Mouse (Mus musculus): ENCODE results near the gene Cntnap1. TPM values are rescaled to one million over a fixed set of nuclear protein-coding genes. Genes with fewer than 3 reads are reported as not detected.

Cntnap1 gene
- total RNA-seq, 2 experiments from 2014 or later, result 1.5 to 1.7 TPM

DNA sequence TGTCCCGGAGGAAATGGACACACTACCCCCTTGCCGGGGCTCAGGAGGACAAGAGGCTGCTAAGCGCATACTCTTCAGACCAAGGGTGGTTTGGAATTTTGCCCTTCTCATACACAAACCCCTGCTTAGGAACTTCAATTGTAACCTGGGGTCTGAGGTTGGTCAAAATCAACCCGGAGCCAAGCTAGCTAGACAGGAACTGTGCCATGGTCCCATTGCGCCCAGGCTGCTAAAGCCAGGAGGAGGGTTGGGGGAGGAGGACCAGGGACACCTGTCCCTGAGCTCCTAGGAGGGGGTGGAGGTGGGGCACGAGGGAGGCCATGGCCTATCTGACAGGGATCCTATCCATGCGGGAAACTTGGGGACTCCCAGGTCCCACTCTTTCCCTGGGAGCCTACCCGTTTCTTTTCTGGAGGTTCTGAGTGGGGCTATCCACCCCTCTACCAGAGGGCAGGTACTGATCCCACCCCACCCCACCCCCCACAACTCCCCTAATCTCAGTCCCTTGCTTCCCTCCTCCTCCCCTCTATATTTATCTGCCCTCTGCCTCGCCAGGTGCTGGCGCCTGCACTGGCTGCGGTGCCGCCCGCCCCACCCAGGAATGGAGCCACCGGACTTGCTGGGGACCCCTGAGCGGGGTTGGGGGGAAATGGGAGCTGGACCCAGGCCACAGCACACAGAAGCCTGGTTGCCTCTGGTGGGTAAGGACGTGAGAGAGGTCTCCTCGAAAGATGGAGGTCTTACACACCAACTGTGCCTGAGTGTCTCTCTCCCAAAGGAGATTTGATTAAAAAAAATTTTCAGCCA, 819 bp upstream of the Cntnap1 start:
- DNase-seq, result no peak

GRCm38 (mm10) chr11:101170811-101171610, 688 bp downstream of the Cntnap1 start, which contains the start of gene Plekhh3:
TSS of gene Plekhh3 (minus strand) at chr11:101171351.
- DNase-seq, result peak; percentile 89 to 92

More for the DNA sequence above, 819 bp upstream of the Cntnap1 start:
- intact Hi-C loops (cut with DNase I), result loop anchor here (1.0 to 5.0 kb wide), 2 partner anchors 49 to 202 kb away; no protein-coding TSS in a partner anchor

DNA sequence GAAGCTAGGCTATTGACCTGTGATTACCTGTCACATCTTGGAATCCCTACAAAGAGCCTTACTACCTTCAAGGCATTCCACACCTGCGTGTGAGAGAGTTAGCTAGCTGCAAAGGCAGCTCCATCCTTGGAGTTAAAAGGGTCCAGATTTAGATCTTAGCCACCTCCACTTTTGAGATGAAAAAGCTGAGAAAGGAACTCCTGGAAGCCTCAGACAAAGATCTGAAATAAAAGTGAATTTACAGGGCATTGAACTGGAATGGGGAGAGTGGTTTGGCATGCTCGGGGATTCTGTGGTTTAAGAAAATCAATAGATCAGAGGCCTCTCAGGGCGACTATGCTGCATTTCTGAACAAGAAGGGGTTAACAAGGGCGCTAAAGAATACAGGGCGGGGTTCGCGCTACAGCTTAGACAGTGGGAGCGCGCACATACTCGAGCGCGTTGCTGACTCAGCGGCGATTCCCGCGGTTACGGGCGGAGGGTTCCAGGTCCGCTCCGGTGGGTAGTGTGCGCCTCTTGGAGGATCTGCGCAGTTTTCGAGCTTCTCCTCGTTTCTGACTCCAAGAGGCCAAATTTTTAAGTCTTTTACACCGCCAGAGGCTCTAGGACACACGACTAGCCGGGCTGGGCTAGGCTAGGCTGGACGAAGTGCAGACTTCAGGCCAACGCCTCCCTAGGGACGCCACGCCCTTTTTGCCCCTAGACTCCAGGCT, 1.6 kb downstream of the Cntnap1 start:
- intact Hi-C loops (cut with DNase I), result loop anchor here (5.0 kb wide), 1 partner anchor 205 kb away; no protein-coding TSS in a partner anchor
- DNase-seq, result peak; percentile 77 to 80

More at GRCm38 (mm10) chr11:101170811-101171610, 688 bp downstream of the Cntnap1 start, which contains the start of gene Plekhh3:
- intact Hi-C loops (cut with DNase I), result loop anchor here (1.0 to 5.0 kb wide), 2 partner anchors 51 to 204 kb away; no protein-coding TSS in a partner anchor

DNA sequence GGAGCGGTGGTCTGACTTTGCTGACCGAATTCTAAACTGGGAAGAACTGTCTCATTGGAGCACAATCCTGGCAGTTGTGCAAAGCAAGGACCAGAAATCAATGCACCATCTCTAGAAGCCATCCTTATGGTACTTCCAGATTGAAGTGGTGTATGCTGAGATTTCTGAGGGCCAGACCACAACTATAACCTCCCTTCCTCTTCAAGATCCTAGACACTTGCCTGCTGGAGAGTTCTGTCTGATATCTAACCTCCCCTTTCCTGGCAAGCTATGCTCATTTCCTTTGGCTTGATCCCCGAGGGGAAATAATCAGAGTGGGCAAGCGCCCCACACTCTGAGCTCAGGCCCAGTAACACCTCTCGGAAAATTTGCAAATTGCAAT, 2.1 kb downstream of the Cntnap1 start:
- intact Hi-C loops (cut with DNase I), result loop anchor here (5.0 kb wide), 1 partner anchor 205 kb away; no protein-coding TSS in a partner anchor
- no peak for DNase-seq

DNA sequence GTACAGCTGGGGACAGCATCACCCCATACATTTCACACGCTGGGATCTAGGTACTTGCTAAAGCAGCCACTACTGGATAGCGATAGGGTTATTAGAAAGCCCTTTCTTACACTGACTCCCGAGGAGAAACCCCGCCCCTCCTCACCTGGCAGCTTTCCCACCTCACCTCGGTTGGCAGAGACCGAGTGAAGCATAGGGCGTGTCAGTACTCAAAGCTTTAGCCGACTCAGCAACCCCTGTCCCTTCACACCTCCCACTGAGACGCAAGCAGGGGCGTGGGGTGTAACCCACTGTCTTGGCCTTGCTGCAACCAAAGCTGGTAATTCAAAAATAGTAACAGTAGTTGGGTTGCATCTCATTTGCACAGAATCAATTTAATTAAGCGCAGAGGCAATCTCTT, 2.8 kb downstream of the Cntnap1 start:
- DNase-seq, result peak; percentile 54 to 59
- intact Hi-C loops (cut with DNase I), result loop anchor here (1.0 to 5.0 kb wide), 3 partner anchors 78 to 206 kb away; partner anchors contain the start of genes Coasy and Psmc3ip

- DNase-seq, result peak; percentile 81 to 89
- intact Hi-C loops (cut with DNase I), result loop anchor here (1.0 to 5.0 kb wide), 3 partner anchors 79 to 207 kb away; partner anchors contain the start of genes Coasy and Psmc3ip
These were observed 3.5 kb downstream of the Cntnap1 start for GRCm38 (mm10) chr11:101173631-101174388.

DNA sequence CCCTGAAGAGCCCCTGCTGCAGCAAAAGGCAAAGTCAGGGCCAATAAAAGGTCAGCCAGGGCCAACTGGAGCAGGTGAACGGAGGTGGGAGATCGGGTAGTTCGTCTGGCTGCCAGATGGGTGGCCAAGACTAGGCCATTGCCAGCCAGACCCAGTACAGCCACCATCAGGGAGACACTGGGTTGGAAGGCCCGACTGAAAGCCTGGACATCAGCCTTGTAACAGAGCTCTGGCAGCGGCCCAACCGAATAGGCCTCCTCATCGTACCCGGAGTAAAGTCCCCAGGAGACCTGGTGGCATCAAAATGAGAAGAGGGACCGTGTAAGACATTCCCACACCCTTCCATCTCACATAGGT, 4.0 kb downstream of the Cntnap1 start:
- intact Hi-C loops (cut with DNase I), result loop anchor here (5.0 kb wide), 1 partner anchor 207 kb away; no protein-coding TSS in a partner anchor
- DNase-seq, result no peak

DNA sequence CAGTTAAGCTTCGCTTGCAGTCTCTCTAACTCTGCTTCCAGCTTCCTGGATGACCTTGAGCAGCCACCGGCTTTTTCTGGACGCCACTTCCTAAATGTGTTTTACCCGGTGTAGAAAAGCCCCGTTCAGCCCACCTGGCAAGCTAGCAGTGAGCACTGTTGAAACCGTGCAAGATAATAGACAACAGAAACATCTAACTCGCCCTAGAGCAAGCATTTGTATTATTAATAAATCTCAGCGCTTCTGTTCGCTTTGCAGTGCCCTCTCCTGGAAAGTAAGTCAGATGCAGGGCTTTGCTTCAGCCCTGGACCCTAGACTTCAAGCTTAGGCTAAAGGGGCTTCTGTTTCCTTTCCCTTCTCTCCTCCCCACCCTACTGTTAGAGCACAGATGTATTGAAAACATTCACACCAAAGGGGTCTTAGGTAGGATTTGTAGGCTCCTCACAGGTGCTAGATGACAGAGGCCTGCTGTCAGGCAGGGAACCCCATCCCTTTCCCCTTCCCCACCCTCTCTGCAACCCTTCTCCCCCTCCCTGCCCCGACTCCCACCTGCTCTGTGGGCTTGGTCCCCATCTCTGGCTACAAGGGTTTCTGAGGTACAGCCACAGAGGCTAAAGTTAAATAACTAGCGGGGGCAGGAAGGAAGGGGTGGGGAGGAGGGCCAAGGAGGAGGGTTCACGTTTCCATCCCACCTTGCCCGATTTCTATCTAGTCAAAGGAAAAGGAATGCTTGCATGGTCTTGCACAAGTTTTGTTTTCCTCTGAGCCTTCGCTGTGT, 4.7 kb downstream of the Cntnap1 start, which contains the start of gene Ccr10:
Ccr10 (minus strand) TSS at position 593 of the 778 bp plus-strand sequence.
- DNase-seq, result no peak
- intact Hi-C loops (cut with DNase I), result loop anchor here (5.0 kb wide), 1 partner anchor 208 kb away; no protein-coding TSS in a partner anchor

DNA sequence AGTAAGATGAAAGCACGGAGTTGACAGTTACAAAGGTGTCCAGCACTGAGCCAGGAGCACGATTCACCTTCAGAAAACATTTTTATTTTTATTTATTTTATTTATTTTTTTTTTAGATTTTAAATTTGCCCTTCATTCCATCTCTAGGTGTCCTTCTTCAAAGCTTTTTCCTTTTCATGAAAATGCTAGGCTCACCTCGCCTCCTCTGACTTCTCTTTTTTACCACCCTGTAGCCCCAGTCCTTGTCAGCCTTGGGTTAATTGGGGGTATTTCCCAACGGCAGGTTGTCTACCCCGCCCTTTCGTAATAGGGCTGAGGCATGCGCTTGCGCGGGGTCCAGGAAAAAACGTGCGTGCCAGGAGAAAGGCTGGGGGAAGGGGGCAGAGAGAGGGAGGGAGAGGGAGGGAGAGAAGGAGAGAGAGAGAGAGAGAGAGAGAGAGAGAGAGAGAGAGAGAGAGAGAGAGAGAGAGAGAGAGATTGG, 5.4 kb downstream of the Cntnap1 start:
- no peak for DNase-seq
- intact Hi-C loops (cut with DNase I), result no loop called here

DNA sequence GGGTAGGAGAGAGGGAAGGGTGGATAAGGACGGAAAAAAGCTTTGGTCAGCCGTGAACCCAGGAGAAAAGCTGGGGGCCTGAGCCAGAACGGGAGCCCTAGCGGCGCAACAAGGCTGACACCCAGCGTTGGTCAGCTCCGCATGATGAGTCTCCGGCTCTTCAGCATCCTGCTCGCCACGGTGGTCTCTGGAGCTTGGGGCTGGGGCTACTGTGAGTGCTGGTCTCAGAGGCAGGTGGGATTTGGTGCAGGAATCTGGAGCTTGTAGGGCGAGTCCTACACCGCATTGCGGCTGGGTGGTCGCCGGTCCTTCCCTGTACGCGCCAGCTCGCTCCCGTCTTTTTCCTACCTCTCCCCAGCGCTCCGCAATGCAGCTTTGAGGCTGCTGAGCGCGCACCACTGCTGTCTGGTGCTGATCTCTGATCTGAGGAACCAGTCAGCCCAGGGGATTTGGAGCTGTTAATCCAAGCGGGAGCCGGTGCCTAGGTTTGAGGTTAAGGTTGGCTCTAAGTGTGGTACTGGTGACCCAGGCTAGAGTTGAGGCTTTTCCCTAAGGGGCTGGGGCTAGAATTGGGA, 5.9 kb downstream of the Cntnap1 start:
- intact Hi-C loops (cut with DNase I), result no loop called here
- peak; percentile 56 to 57 for DNase-seq

- DNase-seq, result peak in 1 of 2 experiments; percentile 58
- intact Hi-C loops (cut with DNase I), result no loop called here
These were observed 6.8 kb downstream of the Cntnap1 start for GRCm38 (mm10) chr11:101176933-101177773.

- intact Hi-C loops (cut with DNase I), result no loop called here
- DNase-seq, result no peak
These were observed 8.0 kb downstream of the Cntnap1 start for GRCm38 (mm10) chr11:101178061-101179058.

DNA sequence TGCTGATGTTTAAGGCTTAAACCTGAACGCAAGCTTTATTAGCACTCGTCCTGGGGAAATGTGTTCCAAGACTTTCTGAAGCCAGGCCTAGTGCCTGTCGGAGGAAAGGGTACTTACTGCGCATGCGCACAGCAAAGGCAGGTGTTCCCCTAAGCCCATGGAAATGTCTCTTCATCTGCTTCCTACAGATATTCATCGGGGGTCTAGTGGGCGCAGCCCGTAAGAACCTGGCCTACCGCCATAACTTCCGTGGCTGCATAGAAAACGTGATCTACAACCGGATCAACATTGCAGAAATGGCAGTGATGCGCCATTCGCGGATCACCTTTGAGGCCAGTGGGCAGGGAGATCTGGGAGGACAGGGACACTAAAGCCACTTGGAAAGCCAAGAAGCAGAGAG, 9.0 kb downstream of the Cntnap1 start:
- intact Hi-C loops (cut with DNase I), result no loop called here
- no peak for DNase-seq

DNA sequence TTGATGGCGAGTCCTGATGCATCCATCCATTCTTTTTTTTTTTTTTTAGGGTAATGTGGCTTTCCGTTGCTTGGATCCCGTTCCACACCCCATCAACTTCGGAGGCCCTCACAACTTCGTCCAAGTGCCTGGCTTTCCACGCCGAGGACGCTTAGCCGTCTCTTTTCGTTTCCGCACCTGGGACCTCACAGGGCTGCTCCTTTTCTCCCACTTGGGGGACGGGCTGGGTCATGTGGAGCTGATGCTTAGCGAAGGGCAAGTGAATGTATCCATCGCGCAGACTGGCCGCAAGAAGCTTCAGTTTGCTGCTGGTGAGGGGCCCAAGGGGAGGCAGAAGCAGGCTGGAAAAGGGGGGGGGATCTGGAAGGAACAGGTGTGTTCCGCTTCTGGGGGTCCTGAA, 9.9 kb downstream of the Cntnap1 start:
- intact Hi-C loops (cut with DNase I), result loop anchor here (1.0 to 5.0 kb wide), 2 partner anchors 197 to 288 kb away; no protein-coding TSS in a partner anchor
- no peak for DNase-seq

GRCm38 (mm10) chr11:101180846-101181740, 10.8 kb downstream of the Cntnap1 start:
- intact Hi-C loops (cut with DNase I), result loop anchor here (1.0 to 5.0 kb wide), 2 partner anchors 198 to 289 kb away; no protein-coding TSS in a partner anchor
- peak; percentile 74 to 85 for DNase-seq

Data from heart, postnatal 36 days (tissue).